Mouse (Mus musculus): ENCODE measurements around the gene Taf3. TPM values are rescaled to one million over a fixed set of nuclear protein-coding genes. Genes with fewer than 3 reads are reported as not detected.

The Taf3 gene
- polyA plus RNA-seq, 1 experiment from 2014 or later, result 8.1 TPM

DNA sequence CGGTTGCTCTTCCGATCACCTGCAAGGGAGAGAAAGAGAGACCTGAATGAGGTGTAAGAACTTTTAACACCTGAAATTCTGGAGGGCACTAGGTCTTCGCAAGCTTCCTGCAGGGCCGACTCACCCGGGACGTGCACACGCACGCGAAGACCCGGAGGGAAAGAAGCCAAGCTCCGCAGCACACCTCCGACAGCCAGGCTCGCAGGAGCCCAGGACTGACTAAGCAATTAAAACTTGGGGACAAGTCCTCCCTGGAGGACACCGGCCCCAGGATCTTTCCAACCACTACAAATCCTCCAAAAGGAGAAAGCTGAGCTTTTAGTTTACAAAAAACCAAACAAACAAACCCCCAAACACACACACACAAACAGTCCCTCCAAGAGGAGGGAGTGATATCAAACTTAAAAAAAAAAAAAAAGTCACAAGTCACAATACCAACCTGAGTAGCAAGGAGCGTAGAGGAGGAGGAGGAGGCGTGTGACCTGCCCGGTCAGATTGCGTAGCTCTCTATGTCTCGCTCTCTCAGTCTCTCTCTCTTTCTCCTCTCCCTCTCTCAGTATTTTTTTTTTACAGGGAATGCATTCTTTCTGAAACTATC is 170.3 kb downstream of the Taf3 start:
- ATAC-seq, result no peak
- TF ChIP-seq CTCF (IDR thresholded peaks at IDR 0.05), result no peak
- ChIA-PET POLR2A (interaction anchor here (0.6 to 0.7 kb wide), 2 partner anchors 26 to 257 kb away, joined by 3 to 4 read pairs; no protein-coding TSS in a partner anchor), CTCF (interaction anchor here (3.0 kb wide), 1 partner anchor 132 kb away, joined by 22 read pairs; no protein-coding TSS in a partner anchor)
- in situ Hi-C loops (cut with MboI; ENCODE audit: low pct_unique_long_range_greater_than_20kb), result loop anchor here (5.0 kb wide), 1 partner anchor 411 kb away; no protein-coding TSS in a partner anchor
- no peak for DNase-seq (ENCODE audit: low read depth, low spot score)
- H3K27me3 ChIP-seq, result no peaks in the 10 kb centered on the region

DNA sequence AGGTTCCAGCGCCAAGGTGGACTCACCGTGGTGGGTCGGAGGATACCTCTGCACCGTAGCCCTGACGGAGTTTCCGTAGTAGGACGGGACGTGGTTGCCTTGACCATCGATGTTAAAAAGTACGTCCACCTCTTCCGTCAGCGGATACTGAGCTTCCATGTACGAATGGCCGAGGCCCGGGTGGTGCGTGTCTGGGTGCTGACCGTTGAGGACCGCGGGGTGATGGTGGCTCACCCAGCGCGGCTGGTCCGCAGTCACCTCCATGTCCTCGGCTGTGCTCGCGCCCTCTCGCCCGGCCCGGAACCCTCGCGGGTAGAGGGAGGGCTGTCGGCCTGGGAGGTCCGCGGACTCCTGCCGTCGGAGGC is 171.1 kb downstream of the Taf3 start:
- in situ Hi-C loops (cut with MboI; ENCODE audit: low pct_unique_long_range_greater_than_20kb), result loop anchor here (5.0 kb wide), 1 partner anchor 410 kb away; no protein-coding TSS in a partner anchor
- ChIA-PET POLR2A (no interaction called here), CTCF (interaction anchor here (3.0 kb wide), 1 partner anchor 133 kb away, joined by 22 read pairs; no protein-coding TSS in a partner anchor)
- no peak for ATAC-seq
- no peaks in the 10 kb centered on the region for H3K27me3 ChIP-seq
- no peak for DNase-seq (ENCODE audit: low read depth, low spot score)
- no peak for TF ChIP-seq CTCF (IDR thresholded peaks at IDR 0.05)

DNA sequence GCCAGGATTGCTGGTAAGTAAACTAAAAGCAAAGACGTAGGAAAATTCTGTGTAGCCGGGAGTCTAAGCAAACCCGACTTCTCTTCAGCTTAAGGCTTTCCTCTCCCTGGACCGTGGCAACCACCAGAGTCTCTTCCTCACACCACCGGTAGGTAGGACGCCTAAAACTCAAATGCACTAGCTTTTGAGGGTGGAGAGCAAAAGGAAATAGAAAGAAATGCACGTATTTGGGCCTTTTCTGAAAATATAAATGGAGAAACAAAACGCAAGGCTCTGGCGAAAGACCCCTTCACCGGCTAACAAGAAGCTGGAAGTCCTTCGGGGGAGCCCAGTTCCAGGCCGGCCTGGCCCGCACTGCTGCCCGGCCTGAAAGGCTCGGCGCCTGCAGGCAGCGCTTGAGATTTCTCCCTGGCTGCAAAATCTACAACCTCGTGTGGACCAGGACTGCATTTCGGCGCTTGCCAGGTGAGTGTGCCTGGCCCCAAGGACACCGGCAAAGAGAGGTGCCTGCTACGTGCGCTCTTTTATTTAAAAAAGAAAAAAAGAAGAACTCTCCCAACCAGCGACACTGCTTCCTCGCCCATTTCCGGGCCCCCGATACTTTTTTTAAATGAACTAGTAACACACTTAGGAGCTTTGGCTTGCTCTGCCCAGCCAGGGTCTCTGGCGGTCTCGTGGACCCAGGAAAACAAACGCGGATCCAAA is 171.6 kb downstream of the Taf3 start:
- ChIA-PET POLR2A (no interaction called here), CTCF (no interaction called here)
- H3K27me3 ChIP-seq, result no peaks in the 10 kb centered on the region
- ATAC-seq (no peak), DNase-seq (ENCODE audit: low read depth, low spot score) (no peak)
- TF ChIP-seq CTCF (IDR thresholded peaks at IDR 0.05), result no peak
- in situ Hi-C loops (cut with MboI; ENCODE audit: low pct_unique_long_range_greater_than_20kb), result loop anchor here (5.0 kb wide), 1 partner anchor 409 kb away; no protein-coding TSS in a partner anchor

DNA sequence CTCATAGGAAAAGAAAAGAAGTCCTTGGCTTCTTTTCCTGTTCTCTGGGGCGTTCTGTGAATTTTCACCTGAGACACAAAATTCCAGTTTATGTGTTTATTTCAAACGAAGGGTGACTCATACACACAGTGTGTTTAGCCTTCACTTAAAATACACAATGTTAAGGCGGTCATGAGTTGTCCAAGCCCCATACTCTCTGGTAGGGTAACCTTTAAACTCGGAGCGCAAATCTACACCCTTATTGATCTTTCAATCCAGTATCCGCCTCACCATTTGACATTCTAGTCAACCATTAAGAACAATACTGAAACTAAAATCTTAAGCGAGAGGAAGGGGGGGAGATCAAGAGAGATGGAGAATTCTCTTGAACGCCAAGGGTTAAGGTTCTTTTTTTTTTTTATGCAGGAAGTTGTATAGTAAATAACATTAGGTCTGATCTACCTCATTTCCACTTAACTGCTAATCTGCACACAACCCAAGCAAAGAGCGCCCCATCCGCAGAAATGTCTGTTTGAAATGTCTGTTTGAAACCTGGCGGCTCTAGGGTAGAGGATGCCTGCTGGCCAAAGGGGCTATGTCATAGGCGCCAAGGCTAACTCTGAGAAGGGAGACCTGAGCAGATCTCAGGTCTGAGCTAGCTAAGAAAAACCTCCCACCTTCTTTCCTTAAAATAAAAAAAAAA is 172.6 kb downstream of the Taf3 start:
- no peaks in the 10 kb centered on the region for H3K27me3 ChIP-seq
- CTCF ChIA-PET, result no interaction called here
- no peak for TF ChIP-seq CTCF (IDR thresholded peaks at IDR 0.05)
- in situ Hi-C loops (cut with MboI; ENCODE audit: low pct_unique_long_range_greater_than_20kb), result loop anchor here (5.0 kb wide), 1 partner anchor 409 kb away; no protein-coding TSS in a partner anchor
- POLR2A ChIA-PET, result no interaction called here
- ATAC-seq (no peak), DNase-seq (ENCODE audit: low read depth, low spot score) (no peak)

DNA sequence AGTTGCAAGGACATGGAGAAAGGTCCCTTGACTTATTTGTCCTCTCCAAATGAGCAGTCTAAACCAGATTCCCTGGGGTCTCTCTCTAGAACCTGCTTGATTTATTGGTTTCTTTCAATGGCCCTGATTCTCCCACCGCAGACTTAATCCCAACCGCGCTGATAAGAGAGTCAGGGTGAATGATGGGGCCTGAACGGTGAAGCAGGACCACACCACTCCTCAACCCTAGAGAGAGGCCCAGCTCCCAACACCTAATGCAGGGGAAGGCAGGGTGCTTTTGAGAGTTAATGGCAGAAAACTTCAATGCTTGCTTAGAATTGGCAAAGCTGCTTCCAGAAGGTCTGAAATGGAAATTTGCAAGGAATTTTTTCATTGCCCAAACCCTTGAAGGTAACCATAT is 173.2 kb downstream of the Taf3 start:
- in situ Hi-C loops (cut with MboI; ENCODE audit: low pct_unique_long_range_greater_than_20kb), result loop anchor here (5.0 kb wide), 1 partner anchor 408 kb away; no protein-coding TSS in a partner anchor
- no peak for DNase-seq (ENCODE audit: low read depth, low spot score)
- CTCF ChIA-PET, result no interaction called here
- TF ChIP-seq CTCF (IDR thresholded peaks at IDR 0.05), result no peak
- no peak for ATAC-seq
- POLR2A ChIA-PET, result no interaction called here
- H3K27me3 ChIP-seq, result no peaks in the 10 kb centered on the region

DNA sequence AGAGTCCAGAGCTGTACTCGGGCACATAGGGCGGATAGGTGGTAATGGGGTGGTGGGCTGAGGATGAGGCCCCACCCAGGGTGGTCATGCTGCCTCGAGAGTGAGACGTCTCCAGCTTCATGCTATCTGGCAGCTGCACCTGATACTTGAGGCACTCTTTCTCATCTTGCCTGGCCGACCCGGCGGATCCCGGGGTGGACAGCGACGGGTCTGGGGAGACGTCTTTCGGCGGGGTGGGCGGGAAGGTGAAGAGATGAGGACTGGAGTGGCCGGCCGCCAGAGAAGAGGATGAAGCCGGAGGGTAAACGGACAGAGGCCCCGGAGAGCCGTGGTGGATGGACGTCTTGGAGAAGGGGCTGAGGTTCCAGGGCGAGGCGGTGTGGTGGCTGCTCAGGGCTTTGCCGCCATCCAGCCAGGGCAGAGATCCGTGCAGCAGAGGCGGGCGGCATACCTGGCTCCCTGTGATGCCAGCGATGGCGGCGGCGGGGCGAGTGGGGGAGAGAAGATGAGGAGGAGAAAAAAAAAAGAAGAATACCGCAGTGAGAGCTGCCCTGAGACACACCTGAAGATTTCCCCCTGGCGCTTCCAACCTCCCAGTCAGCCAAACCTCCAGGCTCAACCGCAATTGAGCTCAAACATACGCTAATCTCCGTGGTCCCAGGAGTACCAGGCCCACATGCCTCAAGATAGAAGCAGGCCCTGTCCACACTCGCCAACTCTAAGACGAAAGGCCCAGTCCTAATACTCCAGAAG is 173.8 kb downstream of the Taf3 start:
- no peaks in the 10 kb centered on the region for H3K27me3 ChIP-seq
- DNase-seq (ENCODE audit: low read depth, low spot score), result no peak
- CTCF ChIA-PET, result no interaction called here
- in situ Hi-C loops (cut with MboI; ENCODE audit: low pct_unique_long_range_greater_than_20kb), result loop anchor here (5.0 kb wide), 1 partner anchor 407 kb away; no protein-coding TSS in a partner anchor
- POLR2A ChIA-PET, result interaction anchor here (1.3 kb wide), 1 partner anchor 408 kb away, joined by 3 read pairs; no protein-coding TSS in a partner anchor
- ATAC-seq, result no peak
- no peak for TF ChIP-seq CTCF (IDR thresholded peaks at IDR 0.05)

DNA sequence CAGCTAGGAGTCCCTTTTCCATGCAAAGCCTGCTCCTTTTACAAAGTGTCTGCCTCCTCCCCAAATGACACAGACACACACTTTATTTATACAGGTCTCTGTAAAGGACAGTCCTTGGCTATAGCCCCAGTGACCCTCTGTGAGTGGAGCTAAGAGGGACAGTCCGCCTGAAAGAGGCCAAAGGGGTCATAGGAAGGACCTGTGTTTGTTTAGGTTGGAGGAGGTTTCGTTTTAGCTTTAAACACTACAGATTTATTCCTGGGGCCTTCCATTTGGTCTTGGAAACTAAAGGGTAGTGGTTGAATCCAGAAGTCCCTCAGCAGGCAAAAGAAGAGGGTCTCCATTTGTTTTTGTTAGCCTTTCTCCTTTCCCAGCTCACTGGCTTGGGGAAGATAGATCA is 174.6 kb downstream of the Taf3 start:
- ATAC-seq (no peak), DNase-seq (ENCODE audit: low read depth, low spot score) (no peak)
- ChIA-PET CTCF (interaction anchor here (0.8 kb wide), 1 partner anchor 254 kb away, joined by 3 read pairs; no protein-coding TSS in a partner anchor), POLR2A (interaction anchor here (1.3 kb wide), 1 partner anchor 407 kb away, joined by 3 read pairs; no protein-coding TSS in a partner anchor)
- TF ChIP-seq CTCF (IDR thresholded peaks at IDR 0.05), result no peak
- H3K27me3 ChIP-seq, result no peaks in the 10 kb centered on the region
- in situ Hi-C loops (cut with MboI; ENCODE audit: low pct_unique_long_range_greater_than_20kb), result no loop called here

DNA sequence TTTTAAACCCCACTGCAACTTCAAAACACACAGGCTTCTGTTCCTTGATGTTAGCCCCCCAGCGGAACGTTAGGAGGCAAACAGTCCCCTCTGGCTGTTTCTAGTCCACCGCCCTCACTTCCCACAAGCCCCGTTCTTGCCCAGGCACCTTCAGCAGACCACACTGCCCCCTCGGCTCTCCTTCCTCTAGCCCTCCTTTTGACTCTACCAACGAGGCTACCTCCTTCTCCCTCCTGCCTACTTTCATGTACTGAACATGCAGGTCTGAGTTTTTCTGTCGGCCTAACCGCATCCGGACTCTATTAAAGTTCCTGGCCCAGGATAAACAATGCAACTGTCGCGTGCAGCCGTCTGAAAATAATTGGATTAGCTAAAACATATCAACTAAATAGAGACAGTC is 175.7 kb downstream of the Taf3 start:
- no peak for TF ChIP-seq CTCF (IDR thresholded peaks at IDR 0.05)
- ChIA-PET POLR2A (no interaction called here), CTCF (no interaction called here)
- DNase-seq (ENCODE audit: low read depth, low spot score), result no peak
- no peak for ATAC-seq
- no peaks in the 10 kb centered on the region for H3K27me3 ChIP-seq
- in situ Hi-C loops (cut with MboI; ENCODE audit: low pct_unique_long_range_greater_than_20kb), result no loop called here

DNA sequence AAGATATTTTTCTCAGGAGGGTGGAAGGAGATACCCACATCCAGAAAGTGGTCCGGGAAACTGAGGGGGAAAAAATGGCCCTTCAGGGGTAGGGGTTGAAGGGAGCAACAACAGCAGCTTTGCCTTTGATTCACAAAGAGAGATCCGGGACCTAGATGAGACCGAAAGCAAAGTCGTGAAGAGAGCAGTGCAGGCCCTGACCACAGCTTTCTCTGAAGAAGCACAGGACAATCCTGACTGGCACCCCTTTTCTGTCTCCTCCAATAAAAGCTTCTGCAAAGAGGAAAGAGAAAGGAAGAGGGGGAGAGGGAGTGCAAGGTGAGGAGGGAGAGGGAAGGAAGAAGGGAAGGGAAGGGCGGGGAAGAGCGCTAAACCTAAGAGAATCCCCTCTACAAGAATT is 176.6 kb downstream of the Taf3 start:
- TF ChIP-seq CTCF (IDR thresholded peaks at IDR 0.05), result no peak
- no peak for ATAC-seq
- DNase-seq (ENCODE audit: low read depth, low spot score), result no peak
- H3K27me3 ChIP-seq, result no peaks in the 10 kb centered on the region
- POLR2A ChIA-PET, result no interaction called here
- CTCF ChIA-PET, result no interaction called here
- in situ Hi-C loops (cut with MboI; ENCODE audit: low pct_unique_long_range_greater_than_20kb), result no loop called here

DNA sequence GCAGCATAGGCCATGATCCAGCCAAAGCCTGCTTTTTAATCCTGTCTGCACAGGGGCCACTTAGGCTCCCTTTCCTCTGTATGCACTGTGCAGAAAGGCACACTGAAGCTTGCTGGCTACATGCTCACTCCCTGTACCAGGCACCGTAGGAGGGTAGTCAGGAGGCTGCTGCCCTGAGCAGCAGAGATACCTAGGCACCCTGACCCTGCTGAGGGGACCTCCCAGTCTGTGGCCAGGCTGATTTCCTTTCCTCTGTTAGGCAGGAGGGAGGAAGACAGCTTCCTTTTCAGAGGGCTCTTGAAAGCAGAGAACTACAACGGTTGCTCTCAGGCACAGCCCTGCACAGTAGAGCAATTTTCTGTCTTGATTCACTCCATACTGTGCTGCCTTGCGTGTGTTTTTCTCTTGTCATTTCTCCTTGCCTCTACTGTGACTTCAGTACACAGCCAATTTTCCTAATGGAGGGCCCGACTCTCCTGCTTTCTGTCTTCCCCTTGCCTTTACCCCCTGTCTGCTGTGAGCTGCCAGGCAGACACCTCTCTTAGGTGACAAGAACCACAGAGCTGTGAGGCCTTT is 177.2 kb downstream of the Taf3 start:
- CTCF ChIA-PET, result no interaction called here
- POLR2A ChIA-PET, result no interaction called here
- no peak for ATAC-seq

More for the DNA sequence above, 177.2 kb downstream of the Taf3 start:
- in situ Hi-C loops (cut with MboI; ENCODE audit: low pct_unique_long_range_greater_than_20kb), result no loop called here
- no peak for TF ChIP-seq CTCF (IDR thresholded peaks at IDR 0.05)
- H3K27me3 ChIP-seq, result no peaks in the 10 kb centered on the region
- no peak for DNase-seq (ENCODE audit: low read depth, low spot score)
